Mouse (Mus musculus) G1E (cell line): ENCODE results near the gene Slc9a9. TPM values are rescaled to one million over a fixed set of nuclear protein-coding genes. Genes with fewer than 3 reads are reported as not detected.

Experiments used
- ATAC-seq: 2 replicates; pipeline ENCODE4 v1.8.0; 2016; ENCODE audit warnings: mild to moderate bottlenecking; ENCODE audit not compliant: insufficient number of reproducible peaks, poor library complexity, low FRiP score, severe bottlenecking; ENCODE audit errors: extremely low read depth
- DNase-seq: peaks from one replicate; pipeline ENCODE4 v3.0.0; 2012; ENCODE audit warnings: low spot score
- H3K27me3 ChIP-seq: 2 replicates; pipeline ENCODE4 v1.6.1; 2012; ENCODE audit warnings: mild to moderate bottlenecking, low read length, inconsistent platforms; ENCODE audit not compliant: insufficient read depth
- H3K36me3 ChIP-seq: replicated peaks from 2 replicates; pipeline ENCODE3; 2012; ENCODE audit warnings: mild to moderate bottlenecking, inconsistent platforms
- H3K4me1 ChIP-seq: 2 replicates; pipeline ENCODE4 v1.6.1; 2012; ENCODE audit warnings: low read depth, low read length, inconsistent platforms, mixed read lengths; ENCODE audit not compliant: insufficient read depth
- H3K4me3 ChIP-seq: 2 replicates; pipeline ENCODE4 v1.5.1; 2012; ENCODE audit warnings: low read depth, mild to moderate bottlenecking, inconsistent platforms, low read length, moderate library complexity, mixed read lengths
- H3K9me3 ChIP-seq: replicated peaks from 2 replicates; pipeline ENCODE4 v1.6.1; 2012; ENCODE audit warnings: inconsistent platforms
- CTCF ChIP-seq: IDR thresholded peaks from 2 replicates; pipeline ENCODE4 v1.5.1; 2012; ENCODE audit warnings: low read depth, low read length, inconsistent platforms, mixed read lengths
- GATA1 ChIP-seq: IDR thresholded peaks from 2 replicates; pipeline ENCODE4 v1.6.1; 2012; ENCODE audit warnings: borderline replicate concordance, low read length, inconsistent platforms, mixed read lengths
- GATA2 ChIP-seq: IDR thresholded peaks from 2 replicates; pipeline ENCODE4 v1.6.1; 2012; ENCODE audit warnings: low read depth, low read length, inconsistent platforms, borderline replicate concordance
- POLR2AphosphoS5 ChIP-seq: IDR thresholded peaks from 2 replicates; pipeline ENCODE4 v1.6.1; 2012; ENCODE audit warnings: low read depth, low read length, inconsistent platforms; ENCODE audit not compliant: insufficient replicate concordance
- TAL1 ChIP-seq: conservative IDR thresholded peaks from 2 replicates; pipeline ENCODE4 v1.6.1; 2012; ENCODE audit warnings: low read depth, low read length, inconsistent platforms, mixed read lengths
- polyA plus RNA-seq: library from polyadenylated mRNA; stranded (reverse); fragments of >175 nt; gene quantifications from 2 replicates; pipeline ENCODE4 v1.2.3, GENCODE M21; 2012
- total RNA-seq, 2 experiments: library from RNA; stranded (forward) in 1 of 2; stranded (reverse) in 1 of 2; fragments of 200-1000 nt in 1 of 2; fragments of >200 nt in 1 of 2; fragmentation: Nextera tagmentation in 1 of 2; gene quantifications; 2 replicates each; pipeline ENCODE4 v1.2.3; 2014 to 2017

Slc9a9 gene
- total and polyA plus RNA-seq, 3 experiments = 0.11 TPM; not detected in 2

GRCm38 (mm10) chr9:95180005-95180404 lies 510.3 kb downstream of the Slc9a9 start:
- ATAC-seq (no peak), DNase-seq (no peak)
- H3K27me3 ChIP-seq = no peaks in the 10 kb centered on the region
- peaks cover 59% of the 10 kb centered on the region for H3K9me3 ChIP-seq
- no peaks in the 10 kb centered on the region for H3K36me3 ChIP-seq
- no peak overlapping the region for H3K4me3 ChIP-seq
- no peaks in the 10 kb centered on the region for H3K4me1 ChIP-seq
- TF ChIP-seq POLR2AphosphoS5 (no peak), GATA1 (no peak)

DNA sequence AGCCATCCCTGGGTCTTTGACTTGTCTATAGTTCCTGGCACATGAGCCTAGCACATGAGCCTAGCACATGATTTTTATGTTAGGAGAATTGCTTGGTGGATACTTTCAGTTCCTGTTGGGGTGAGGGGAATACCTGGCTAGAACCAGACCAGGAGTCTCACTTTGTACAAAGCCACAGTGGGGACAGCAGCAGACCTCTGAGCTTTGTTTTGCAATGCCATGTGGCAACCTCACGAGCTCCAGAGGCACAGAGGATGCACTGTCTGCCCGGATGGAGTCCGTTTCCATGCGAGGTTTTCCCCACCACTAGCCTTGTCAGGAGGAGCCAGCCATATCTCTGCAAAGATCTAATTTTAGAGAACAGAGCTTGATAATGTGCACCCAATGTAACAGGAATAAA lies 510.9 kb downstream of the Slc9a9 start:
- TF ChIP-seq CTCF (no peak), GATA2 (no peak), TAL1 (no peak), GATA1 (no peak), POLR2AphosphoS5 (no peak)
- H3K4me3 ChIP-seq = no peak overlapping the region
- peaks cover 57% of the 10 kb centered on the region for H3K9me3 ChIP-seq
- H3K27me3 ChIP-seq = no peaks in the 10 kb centered on the region
- H3K4me1 ChIP-seq = no peaks in the 10 kb centered on the region
- DNase-seq = no peak
- ATAC-seq = no peak
- no peaks in the 10 kb centered on the region for H3K36me3 ChIP-seq

GRCm38 (mm10) chr9:95181241-95182043 lies 511.7 kb downstream of the Slc9a9 start:
- ATAC-seq = no peak
- TF ChIP-seq GATA1 (no peak), CTCF (no peak), GATA2 (no peak)
- H3K4me1 ChIP-seq = no peaks in the 10 kb centered on the region
- H3K9me3 ChIP-seq = peaks cover 55% of the 10 kb centered on the region
- H3K27me3 ChIP-seq = no peaks in the 10 kb centered on the region
- no peak overlapping the region for H3K4me3 ChIP-seq
- H3K36me3 ChIP-seq = no peaks in the 10 kb centered on the region
- DNase-seq = no peak

- ATAC-seq (no peak), DNase-seq (no peak)
- TF ChIP-seq CTCF (no peak), TAL1 (no peak), GATA2 (no peak), GATA1 (no peak), POLR2AphosphoS5 (no peak)
- no peaks in the 10 kb centered on the region for H3K27me3 ChIP-seq
- no peaks in the 10 kb centered on the region for H3K36me3 ChIP-seq
- H3K9me3 ChIP-seq = peaks cover 54% of the 10 kb centered on the region
- no peaks in the 10 kb centered on the region for H3K4me1 ChIP-seq
- no peak overlapping the region for H3K4me3 ChIP-seq
Observed at GRCm38 (mm10) chr9:95182272-95182671, 512.6 kb downstream of the Slc9a9 start.

DNA sequence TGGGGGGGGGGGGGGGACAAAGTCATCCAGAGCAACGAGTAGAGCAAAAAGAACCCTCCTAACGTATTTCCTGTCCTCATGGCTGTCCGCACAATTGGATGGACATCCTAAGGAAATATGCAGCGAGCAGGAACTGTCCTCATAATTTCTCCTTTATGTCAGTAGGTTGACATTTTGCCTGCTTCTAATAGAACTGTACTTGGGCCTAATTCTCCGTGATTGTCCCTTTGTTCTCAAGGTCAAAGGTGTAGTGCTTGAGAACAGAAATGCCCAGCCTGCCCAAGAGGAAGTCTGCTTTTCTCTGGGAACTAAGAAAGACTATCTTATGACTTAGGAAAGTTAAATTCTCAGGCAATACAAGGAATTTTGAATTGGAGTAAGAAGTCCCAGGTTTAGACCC lies 514.7 kb downstream of the Slc9a9 start:
- no peak for DNase-seq
- H3K4me3 ChIP-seq = no peak overlapping the region
- ATAC-seq = no peak
- H3K27me3 ChIP-seq = no peaks in the 10 kb centered on the region
- no peak for TF ChIP-seq TAL1
- no peak for TF ChIP-seq GATA2
- TF ChIP-seq GATA1 = no peak
- no peak for TF ChIP-seq POLR2AphosphoS5
- no peak for TF ChIP-seq CTCF
- H3K4me1 ChIP-seq = no peaks in the 10 kb centered on the region
- H3K9me3 ChIP-seq = peaks cover 53% of the 10 kb centered on the region
- H3K36me3 ChIP-seq = no peaks in the 10 kb centered on the region

DNA sequence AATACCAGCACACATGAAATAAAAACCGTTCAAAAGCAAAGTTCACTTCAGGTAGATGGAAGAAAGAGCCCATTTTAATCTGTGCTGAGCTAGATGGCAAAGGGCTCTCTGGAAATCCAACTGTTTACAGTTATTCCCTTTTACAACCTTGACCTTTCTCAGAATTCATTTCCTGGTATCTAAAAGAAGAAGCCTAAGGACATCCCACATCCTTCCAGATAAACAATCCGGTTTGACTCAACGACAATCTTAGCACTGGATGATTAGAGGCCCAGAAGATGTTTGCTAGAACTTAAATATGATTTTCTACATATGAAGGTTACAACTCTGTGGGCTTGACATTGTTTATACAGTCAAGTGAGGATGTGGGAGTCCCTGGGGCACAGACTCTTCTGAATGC lies 516.1 kb downstream of the Slc9a9 start:
- H3K4me3 ChIP-seq = no peak overlapping the region
- peaks cover 46% of the 10 kb centered on the region for H3K9me3 ChIP-seq
- TF ChIP-seq CTCF (no peak), TAL1 (no peak), POLR2AphosphoS5 (no peak), GATA1 (no peak), GATA2 (no peak)
- no peaks in the 10 kb centered on the region for H3K4me1 ChIP-seq
- H3K27me3 ChIP-seq = no peaks in the 10 kb centered on the region
- no peak for ATAC-seq
- no peak for DNase-seq
- no peaks in the 10 kb centered on the region for H3K36me3 ChIP-seq
